Mouse (Mus musculus) stomach, adult 2 months (tissue): Measurements from ENCODE around the gene Sema4b. TPM values are rescaled to one million over a fixed set of nuclear protein-coding genes. Genes with fewer than 3 reads are reported as not detected.

Experiments used
- polyA plus RNA-seq: library from polyadenylated mRNA; depleted of rRNA; stranded (reverse); fragments of >200 nt; gene quantifications from 2 replicates; pipeline ENCODE4 v1.2.3, GENCODE M21; 2012; rRNA removed

Sema4b gene
- 28.8 and 30.4 TPM in 2 replicates for polyA plus RNA-seq

GRCm38 (mm10) chr7:80186531-80187296, at the start of gene Sema4b:
Gene Sema4b (plus strand): TSS chr7:80186841.

GRCm38 (mm10) chr7:80232489-80233029, 45.9 kb downstream of the Sema4b start, which contains the start of the genes Cib1 and Gdpgp1:
Gene Cib1 (minus strand): TSS chr7:80232813.
Gene Gdpgp1 (plus strand): TSS chr7:80232865.

GRCm38 (mm10) chr7:80246148-80246721, 59.6 kb downstream of the Sema4b start, which contains the start of gene Ttll13:
Gene Ttll13 (plus strand): TSS chr7:80246376.

GRCm38 (mm10) chr7:80260625-80261371, 74.2 kb downstream of the Sema4b start, which contains the start of gene Ngrn:
Gene Ngrn (plus strand): TSS chr7:80261215.

GRCm38 (mm10) chr7:80268897-80269750, 82.5 kb downstream of the Sema4b start, which contains the start of gene Vps33b:
Gene Vps33b (plus strand): TSS chr7:80269649.

Other genes starting within 250 kb of the Sema4b start
- 18.7 and 26.2 TPM in 2 replicates for gene Zfp710, start 162.0 kb upstream of the Sema4b start, polyA plus RNA-seq
- 80.6 and 95.4 TPM in 2 replicates for gene Idh2, start 71.4 kb upstream of the Sema4b start, polyA plus RNA-seq
- gene Cib1, start 46.0 kb downstream of the Sema4b start, polyA plus RNA-seq: 213 and 281 TPM in 2 replicates
- 1.6 and 2.6 TPM in 2 replicates for gene Gdpgp1, start 46.0 kb downstream of the Sema4b start, polyA plus RNA-seq
- gene Ttll13, start 59.5 kb downstream of the Sema4b start, polyA plus RNA-seq: 0.06 and 0.09 TPM in 2 replicates
- 6.5 and 9.0 TPM in 2 replicates for gene Ngrn, start 74.4 kb downstream of the Sema4b start, polyA plus RNA-seq
- 2.2 and 5.1 TPM in 2 replicates for gene Vps33b, start 82.8 kb downstream of the Sema4b start, polyA plus RNA-seq
- 3.4 and 4.5 TPM in 2 replicates for gene Prc1, start 107.6 kb downstream of the Sema4b start, polyA plus RNA-seq
- gene Rccd1, start 137.6 kb downstream of the Sema4b start, polyA plus RNA-seq: 3.5 and 3.6 TPM in 2 replicates
- gene Unc45a, start 154.2 kb downstream of the Sema4b start, polyA plus RNA-seq: 41.4 and 45.6 TPM in 2 replicates
- gene Hddc3, start 156.3 kb downstream of the Sema4b start, polyA plus RNA-seq: 7.8 and 8.3 TPM in 2 replicates
- gene Man2a2, start 184.5 kb downstream of the Sema4b start, polyA plus RNA-seq: 23.3 and 27.7 TPM in 2 replicates
- 27.2 and 33.1 TPM in 2 replicates for gene Fes, start 201.1 kb downstream of the Sema4b start, polyA plus RNA-seq
- 497 and 619 TPM in 2 replicates for gene Furin, start 218.6 kb downstream of the Sema4b start, polyA plus RNA-seq